Mouse (Mus musculus) forebrain, embryonic 12.5 days (tissue): ENCODE data around the gene Flrt1. TPM values are rescaled to one million over a fixed set of nuclear protein-coding genes. Genes with fewer than 3 reads are reported as not detected.
"Not testable (repeated sequence)": the region's sequence is repeated elsewhere in the genome, so short reads cannot be mapped to it uniquely, and the experiment has no call there.

Experiments used
- ATAC-seq: fragments of 200-750 bp; cut with Nextera tagmentation; 2 replicates; pipeline ENCODE4 v1.8.0; 2017; ENCODE audit warnings: moderate TSS enrichment; ENCODE audit not compliant: low FRiP score
- H3K27ac ChIP-seq: fragments of 300-500 bp; sonication (generic); 2 replicates; pipeline ENCODE4 v1.5.1; 2016; ENCODE audit warnings: mild to moderate bottlenecking
- H3K27me3 ChIP-seq: fragments of 300-500 bp; sonication (generic); 2 replicates; pipeline ENCODE4 v1.6.1; 2016; ENCODE audit warnings: mild to moderate bottlenecking
- H3K36me3 ChIP-seq: fragments of 300-500 bp; sonication (generic); replicated peaks from 2 replicates; pipeline ENCODE4 v1.6.1; 2016; ENCODE audit warnings: mild to moderate bottlenecking
- H3K4me1 ChIP-seq: fragments of 300-500 bp; sonication (generic); 2 replicates; pipeline ENCODE4 v1.6.1; 2016
- H3K4me2 ChIP-seq: fragments of 300-500 bp; sonication (generic); 2 replicates; pipeline ENCODE4 v1.6.1; 2016; ENCODE audit warnings: mild to moderate bottlenecking, moderate library complexity
- H3K4me3 ChIP-seq: fragments of 300-500 bp; sonication (generic); replicated peaks from 2 replicates; pipeline ENCODE4 v1.5.1; 2016; ENCODE audit warnings: mild to moderate bottlenecking
- H3K9ac ChIP-seq: fragments of 300-500 bp; sonication (generic); 2 replicates; pipeline ENCODE4 v1.6.1; 2016; ENCODE audit warnings: mild to moderate bottlenecking
- H3K9me3 ChIP-seq: fragments of 300-500 bp; sonication (generic); 2 replicates; pipeline ENCODE4 v1.6.1; 2016
- WGBS: fragments of 180-500 bp; shearing (Covaris S2); methylation state at CpG from one replicate; pipeline ENCODE4 v1.1.7; 2016; 5-methylcytosine and 5-hydroxymethylcytosine counted together
- polyA plus RNA-seq: library from polyadenylated mRNA; unstranded; fragments of >200 nt; fragmentation: Nextera tagmentation; extraction: Ambion mirVana; gene quantifications from 2 replicates; pipeline ENCODE4 v1.2.1, GENCODE M21; 2016

The Flrt1 gene
- polyA plus RNA-seq, 1 experiment from 2014 or later: 8.0 TPM

GRCm38 (mm10) chr19:7064571-7064970 lies 41.0 kb downstream of the Flrt1 start:
- Histone ChIP-seq H3K36me3 (no peaks in the 10 kb centered on the region), H3K4me1 (peaks cover 38% of the 10 kb centered on the region), H3K27me3 (peaks cover 24% of the 10 kb centered on the region), H3K9me3 (no peaks in the 10 kb centered on the region), H3K9ac (no peak overlapping the region), H3K27ac (no peak overlapping the region), H3K4me2 (no peak overlapping the region), H3K4me3 (no peak overlapping the region)
- peak; percentile 59 for ATAC-seq
- whole genome bisulfite sequencing: 3% methylated on average over 3 of the region's 3 CpGs

GRCm38 (mm10) chr19:7062916-7063315 lies 42.6 kb downstream of the Flrt1 start:
- no peak overlapping the region for H3K9ac ChIP-seq
- H3K27me3 ChIP-seq: peaks cover 28% of the 10 kb centered on the region
- H3K4me1 ChIP-seq: peaks cover 30% of the 10 kb centered on the region

GRCm38 (mm10) chr19:7062110-7062509 lies 43.4 kb downstream of the Flrt1 start:
- 89% methylated on average over 5 of the region's 5 CpGs for WGBS
- H3K4me1 ChIP-seq: peaks cover 30% of the 10 kb centered on the region
- no peaks in the 10 kb centered on the region for H3K36me3 ChIP-seq
- H3K9ac ChIP-seq: no peak overlapping the region
- no peak overlapping the region for H3K27ac ChIP-seq
- H3K9me3 ChIP-seq: no peaks in the 10 kb centered on the region
- H3K27me3 ChIP-seq: peaks cover 25% of the 10 kb centered on the region
- no peak overlapping the region for H3K4me2 ChIP-seq
- H3K4me3 ChIP-seq: no peak overlapping the region
- no peak for ATAC-seq

More at GRCm38 (mm10) chr19:7062916-7063315, 42.6 kb downstream of the Flrt1 start:
- Histone ChIP-seq H3K4me3 (no peak overlapping the region), H3K9me3 (no peaks in the 10 kb centered on the region), H3K36me3 (no peaks in the 10 kb centered on the region), H3K27ac (no peak overlapping the region), H3K4me2 (no peak overlapping the region)
- ATAC-seq: no peak
- WGBS: 95% methylated on average over 8 of the region's 8 CpGs

GRCm38 (mm10) chr19:7058541-7058940 lies 47.0 kb downstream of the Flrt1 start:
- 44% methylated on average over 6 of the region's 6 CpGs for WGBS
- peaks cover 28% of the 10 kb centered on the region for H3K4me1 ChIP-seq
- peaks cover 40% of the 10 kb centered on the region for H3K27me3 ChIP-seq
- H3K4me3 ChIP-seq: no peak overlapping the region
- H3K27ac ChIP-seq: no peak overlapping the region
- no peaks in the 10 kb centered on the region for H3K36me3 ChIP-seq
- no peak for ATAC-seq
- H3K9me3 ChIP-seq: no peaks in the 10 kb centered on the region
- H3K9ac ChIP-seq: no peak overlapping the region
- peak overlapping the region; percentile 100 for H3K4me2 ChIP-seq

- Histone ChIP-seq H3K4me3 (peak overlapping the region; percentile 71), H3K27ac (no peak overlapping the region; the same call in 1 of the 2 replicates), H3K36me3 (no peaks in the 10 kb centered on the region), H3K9me3 (no peaks in the 10 kb centered on the region), H3K4me2 (peak overlapping the region; percentile 100), H3K27me3 (peaks cover 41% of the 10 kb centered on the region), H3K9ac (peak overlapping the region; percentile 17), H3K4me1 (peaks cover 28% of the 10 kb centered on the region)
- ATAC-seq: peak; percentile 79
- WGBS: under 1% methylated on average over 15 of the region's 15 CpGs
Measured at GRCm38 (mm10) chr19:7057722-7058207, 47.8 kb downstream of the Flrt1 start.

- Histone ChIP-seq H3K4me1 (peaks cover 28% of the 10 kb centered on the region), H3K9me3 (no peaks in the 10 kb centered on the region), H3K36me3 (no peaks in the 10 kb centered on the region), H3K4me2 (peak overlapping the region; percentile 100), H3K27me3 (peaks cover 42% of the 10 kb centered on the region), H3K9ac (peak overlapping the region; percentile 69), H3K27ac (peak overlapping the region; percentile 44; the same call in 1 of the 2 replicates), H3K4me3 (peak overlapping the region; percentile 71)
- ATAC-seq: peak; percentile 21
- 1% methylated on average over 16 of the region's 16 CpGs for WGBS
Measured at GRCm38 (mm10) chr19:7057126-7057721, 48.3 kb downstream of the Flrt1 start.

GRCm38 (mm10) chr19:7056248-7057087 lies 49.1 kb downstream of the Flrt1 start, which contains the start of gene Macrod1:
Gene Macrod1 (plus strand): TSS chr19:7056810.
- H3K9me3 ChIP-seq: no peaks in the 10 kb centered on the region
- peak within 1 kb of the TSS; percentile 100 for H3K4me2 ChIP-seq
- peak within 1 kb of the TSS; percentile 71 for H3K4me3 ChIP-seq
- H3K36me3 ChIP-seq: no peaks in the 10 kb centered on the region
- peak; percentile 90 for ATAC-seq
- H3K27ac ChIP-seq: peak within 1 kb of the TSS; percentile 44; the same call in 1 of the 2 replicates
- H3K4me1 ChIP-seq: peaks cover 28% of the 10 kb centered on the region
- 1% methylated on average over 69 of the region's 72 CpGs for WGBS
- H3K27me3 ChIP-seq: peaks cover 42% of the 10 kb centered on the region
- H3K9ac ChIP-seq: peak within 1 kb of the TSS; percentile 69

GRCm38 (mm10) chr19:7055173-7055572 lies 50.4 kb downstream of the Flrt1 start:
- H3K9ac ChIP-seq: no peak overlapping the region
- 59% methylated on average over 3 of the region's 3 CpGs for WGBS
- H3K27ac ChIP-seq: no peak overlapping the region
- H3K9me3 ChIP-seq: no peaks in the 10 kb centered on the region
- no peak for ATAC-seq
- H3K4me2 ChIP-seq: no peak overlapping the region
- H3K27me3 ChIP-seq: peaks cover 42% of the 10 kb centered on the region
- H3K4me1 ChIP-seq: peaks cover 28% of the 10 kb centered on the region
- H3K36me3 ChIP-seq: no peaks in the 10 kb centered on the region
- no peak overlapping the region for H3K4me3 ChIP-seq

- WGBS: 77% methylated on average over 10 of the region's 10 CpGs
- Histone ChIP-seq H3K27ac (no peak overlapping the region), H3K9me3 (no peaks in the 10 kb centered on the region), H3K4me3 (no peak overlapping the region), H3K36me3 (no peaks in the 10 kb centered on the region), H3K4me1 (peaks cover 28% of the 10 kb centered on the region), H3K27me3 (peaks cover 38% of the 10 kb centered on the region), H3K9ac (no peak overlapping the region), H3K4me2 (no peak overlapping the region)
- ATAC-seq: no peak
Measured at GRCm38 (mm10) chr19:7054772-7055171, 50.8 kb downstream of the Flrt1 start.

GRCm38 (mm10) chr19:7053382-7053781 lies 52.1 kb downstream of the Flrt1 start:
- not testable (repeated sequence) for H3K4me2 ChIP-seq, H3K9ac ChIP-seq, H3K36me3 ChIP-seq, ATAC-seq, H3K4me3 ChIP-seq, H3K9me3 ChIP-seq, H3K27ac ChIP-seq
- H3K27me3 ChIP-seq: peaks cover 26% of the 10 kb centered on the region
- H3K4me1 ChIP-seq: peaks cover 24% of the 10 kb centered on the region
- WGBS: 76% methylated on average over 4 of the region's 4 CpGs

GRCm38 (mm10) chr19:7044706-7045105 lies 60.8 kb downstream of the Flrt1 start:
- Histone ChIP-seq H3K27ac (no peak overlapping the region), H3K4me2 (no peak overlapping the region), H3K4me3 (no peak overlapping the region), H3K9me3 (no peaks in the 10 kb centered on the region), H3K36me3 (no peaks in the 10 kb centered on the region), H3K4me1 (peaks cover 6% of the 10 kb centered on the region), H3K9ac (no peak overlapping the region), H3K27me3 (no peaks in the 10 kb centered on the region)
- 41% methylated on average over 4 of the region's 4 CpGs for WGBS
- ATAC-seq: no peak

- no peak overlapping the region for H3K9ac ChIP-seq
- peaks cover 6% of the 10 kb centered on the region for H3K4me1 ChIP-seq
- H3K27me3 ChIP-seq: no peaks in the 10 kb centered on the region
- 57% methylated on average over 4 of the region's 4 CpGs for WGBS
- H3K9me3 ChIP-seq: no peaks in the 10 kb centered on the region
- no peak for ATAC-seq
- no peak overlapping the region for H3K4me2 ChIP-seq
- H3K27ac ChIP-seq: no peak overlapping the region
- H3K36me3 ChIP-seq: no peaks in the 10 kb centered on the region
- no peak overlapping the region for H3K4me3 ChIP-seq
Measured at GRCm38 (mm10) chr19:7044279-7044678, 61.2 kb downstream of the Flrt1 start.
